Mouse (Mus musculus) heart, embryonic 14.5 days (tissue): ENCODE measurements around the gene Ccdc27. TPM values are rescaled to one million over a fixed set of nuclear protein-coding genes. Genes with fewer than 3 reads are reported as not detected.

ENCODE experiments used
- ATAC-seq: fragments of 200-750 bp; cut with Nextera tagmentation; 2 replicates; pipeline ENCODE4 v1.8.0; 2017; ENCODE audit warnings: low read depth, moderate TSS enrichment; ENCODE audit not compliant: insufficient number of reproducible peaks, insufficient read depth, low FRiP score
- H3K27ac ChIP-seq, 2 experiments: fragments of 200-500 bp in 1 of 2; fragments of 300-500 bp in 1 of 2; sonication (generic) in 1 of 2; replicated peaks in 1 of 2; 2 replicates each; pipeline ENCODE4 v1.5.1; 2012 to 2014; ENCODE audit warnings: low read depth in 2 of 2, low read length in 2 of 2, control low read depth in 1 of 2, mild to moderate bottlenecking in 1 of 2, mixed read lengths in 1 of 2; ENCODE audit not compliant: control insufficient read depth in 1 of 2, insufficient read depth in 1 of 2
- H3K27me3 ChIP-seq: fragments of 300-500 bp; sonication (generic); 2 replicates; pipeline ENCODE4 v1.6.1; 2014; ENCODE audit warnings: mild to moderate bottlenecking, low read length, control low read depth; ENCODE audit not compliant: control insufficient read depth, insufficient read depth
- H3K36me3 ChIP-seq: fragments of 300-500 bp; sonication (generic); 2 replicates; pipeline ENCODE4 v1.6.1; 2014; ENCODE audit warnings: mild to moderate bottlenecking, control low read depth, low read length, mixed read lengths; ENCODE audit not compliant: control insufficient read depth, insufficient read depth
- H3K4me1 ChIP-seq, 2 experiments: fragments of 200-500 bp in 1 of 2; fragments of 300-500 bp in 1 of 2; sonication (generic) in 1 of 2; 2 replicates each; pipeline ENCODE4 v1.6.1; 2012 to 2014; ENCODE audit warnings: low read length in 2 of 2, control low read depth in 1 of 2, mixed read lengths in 1 of 2; ENCODE audit not compliant: control insufficient read depth in 2 of 2, insufficient read depth in 2 of 2
- H3K4me2 ChIP-seq: fragments of 300-500 bp; sonication (generic); 2 replicates; pipeline ENCODE4 v1.6.1; 2014; ENCODE audit warnings: mild to moderate bottlenecking, low read length
- H3K4me3 ChIP-seq, 2 experiments: fragments of 200-500 bp in 1 of 2; fragments of 300-500 bp in 1 of 2; sonication (generic) in 1 of 2; 2 replicates each; pipeline ENCODE4 v1.5.1; 2012 to 2014; ENCODE audit warnings: low read length in 2 of 2, mild to moderate bottlenecking in 2 of 2, control low read depth in 1 of 2, low read depth in 1 of 2, moderate library complexity in 1 of 2; ENCODE audit not compliant: control insufficient read depth in 1 of 2, insufficient read depth in 1 of 2
- H3K9ac ChIP-seq: fragments of 300-500 bp; sonication (generic); 2 replicates; pipeline ENCODE4 v1.6.1; 2014; ENCODE audit warnings: mild to moderate bottlenecking, low read length
- H3K9me3 ChIP-seq: fragments of 300-500 bp; sonication (generic); 2 replicates; pipeline ENCODE4 v1.6.1; 2016; ENCODE audit warnings: low read length, control low read depth; ENCODE audit not compliant: control insufficient read depth
- WGBS: fragments of 180-500 bp; shearing (Covaris S2); extraction: QIAGEN DNeasy Blood & Tissue Kit; methylation state at CpG from one replicate; pipeline ENCODE4 v1.1.7; 2014; 5-methylcytosine and 5-hydroxymethylcytosine counted together
- polyA plus RNA-seq: library from polyadenylated mRNA; unstranded; fragments of >200 nt; fragmentation: Nextera tagmentation; extraction: Ambion mirVana; gene quantifications from 2 replicates; pipeline ENCODE4 v1.2.1, GENCODE M21; 2014

The Ccdc27 gene
- polyA plus RNA-seq, 1 experiment from 2014 or later, result not detected

- Histone ChIP-seq H3K9me3 (no peaks in the 10 kb centered on the region), H3K4me3 (no peak overlapping the region), H3K27me3 (peaks cover 41% of the 10 kb centered on the region), H3K36me3 (no peaks in the 10 kb centered on the region), H3K4me1 (no peaks in the 10 kb centered on the region), H3K4me2 (no peak overlapping the region), H3K9ac (no peak overlapping the region), H3K27ac (no peak overlapping the region)
- no peak for ATAC-seq
- WGBS, result 19% methylated on average over 13 of the region's 16 CpGs
Observed at GRCm38 (mm10) chr4:154071941-154072340, 29.5 kb upstream of the Ccdc27 start.

GRCm38 (mm10) chr4:154071521-154071920, 29.0 kb upstream of the Ccdc27 start:
- Histone ChIP-seq H3K36me3 (no peaks in the 10 kb centered on the region), H3K4me2 (no peak overlapping the region)
- 3% methylated on average over 15 of the region's 20 CpGs for WGBS

DNA sequence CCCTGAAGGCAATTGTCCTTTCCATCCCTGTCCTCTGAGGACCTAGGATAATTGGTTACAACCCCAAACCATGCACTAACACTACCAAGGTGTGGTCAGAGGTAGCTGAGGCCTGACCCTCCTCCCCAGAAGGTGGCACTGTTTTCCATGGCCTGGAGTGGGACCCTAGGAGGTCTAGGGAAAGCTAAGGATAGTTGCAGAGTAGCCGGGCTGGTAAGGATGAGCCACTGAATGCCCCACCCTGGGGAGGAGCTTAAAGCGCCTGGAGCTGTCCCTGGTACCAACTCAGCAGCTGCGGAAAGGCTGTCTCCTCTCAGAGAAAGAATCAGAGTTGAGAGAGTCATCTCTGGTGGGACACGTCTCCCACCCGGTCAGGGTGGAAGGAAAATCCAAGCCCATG, 28.4 kb upstream of the Ccdc27 start:
- no peaks in the 10 kb centered on the region for H3K9me3 ChIP-seq
- no peak overlapping the region for H3K4me3 ChIP-seq
- no peak overlapping the region for H3K4me2 ChIP-seq
- no peak for ATAC-seq
- H3K27me3 ChIP-seq, result peaks cover 45% of the 10 kb centered on the region
- no peak overlapping the region for H3K9ac ChIP-seq
- H3K36me3 ChIP-seq, result no peaks in the 10 kb centered on the region
- H3K27ac ChIP-seq, result no peak overlapping the region
- WGBS, result 3% methylated on average over 5 of the region's 5 CpGs
- no peaks in the 10 kb centered on the region for H3K4me1 ChIP-seq

More at GRCm38 (mm10) chr4:154071521-154071920, 29.0 kb upstream of the Ccdc27 start:
- Histone ChIP-seq H3K27ac (no peak overlapping the region), H3K4me3 (no peak overlapping the region), H3K9me3 (no peaks in the 10 kb centered on the region), H3K4me1 (no peaks in the 10 kb centered on the region), H3K9ac (no peak overlapping the region), H3K27me3 (peaks cover 41% of the 10 kb centered on the region)
- ATAC-seq, result no peak

DNA sequence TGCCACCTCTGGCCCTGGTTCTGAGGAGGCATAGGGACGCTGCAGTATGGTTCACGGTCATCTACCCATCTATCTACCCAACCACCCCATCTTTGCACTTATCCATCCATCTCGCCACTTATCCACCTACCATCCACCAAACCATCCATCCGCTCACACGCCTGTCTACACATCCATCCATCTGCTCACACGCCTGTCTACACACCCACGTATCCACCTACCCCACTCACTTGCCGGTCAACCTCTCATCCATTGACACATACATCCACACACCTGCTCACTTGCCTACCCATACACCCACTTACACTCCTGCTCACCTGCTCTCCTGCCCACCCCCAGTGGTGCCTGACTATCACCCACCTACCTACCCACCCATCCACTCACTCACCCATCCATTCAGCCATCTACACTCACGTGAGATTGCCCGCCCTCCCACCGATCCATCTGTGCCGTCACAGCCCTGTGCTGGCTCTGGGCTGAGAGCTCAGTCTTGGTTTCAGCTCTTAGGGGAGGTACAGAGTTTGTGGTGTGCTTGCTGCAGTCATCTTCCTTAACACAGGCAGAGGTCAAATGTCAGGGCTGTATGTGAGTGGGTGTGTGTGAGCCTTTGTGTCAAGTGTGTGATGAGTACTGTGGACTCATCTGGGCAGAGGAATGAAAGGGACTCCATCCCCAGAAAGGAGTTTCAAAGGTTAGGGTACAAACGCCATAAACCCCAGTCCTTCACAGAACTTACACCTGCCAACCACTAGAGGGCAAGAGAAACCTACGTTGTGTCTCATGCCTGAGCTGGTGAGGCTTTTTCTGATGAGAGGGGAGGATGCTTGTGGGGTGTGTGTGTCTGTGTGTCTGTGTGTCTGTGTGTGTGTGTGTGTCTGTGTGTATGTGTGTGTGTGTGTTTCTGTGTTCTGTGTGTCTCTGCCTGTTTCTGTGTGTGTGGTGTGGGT, 22.6 kb upstream of the Ccdc27 start:
- WGBS, result 55% methylated on average over 14 of the region's 14 CpGs
- Histone ChIP-seq H3K9me3 (no peaks in the 10 kb centered on the region), H3K9ac (no peak overlapping the region), H3K36me3 (no peaks in the 10 kb centered on the region), H3K27ac (no peak overlapping the region), H3K4me3 (no peak overlapping the region), H3K27me3 (peaks cover 12% of the 10 kb centered on the region; the same call in 1 of the 2 replicates), H3K4me2 (no peak overlapping the region), H3K4me1 (no peaks in the 10 kb centered on the region)
- 0 out of 2 replicates have a peak, but pooled peaks have one; percentile 37 for ATAC-seq

DNA sequence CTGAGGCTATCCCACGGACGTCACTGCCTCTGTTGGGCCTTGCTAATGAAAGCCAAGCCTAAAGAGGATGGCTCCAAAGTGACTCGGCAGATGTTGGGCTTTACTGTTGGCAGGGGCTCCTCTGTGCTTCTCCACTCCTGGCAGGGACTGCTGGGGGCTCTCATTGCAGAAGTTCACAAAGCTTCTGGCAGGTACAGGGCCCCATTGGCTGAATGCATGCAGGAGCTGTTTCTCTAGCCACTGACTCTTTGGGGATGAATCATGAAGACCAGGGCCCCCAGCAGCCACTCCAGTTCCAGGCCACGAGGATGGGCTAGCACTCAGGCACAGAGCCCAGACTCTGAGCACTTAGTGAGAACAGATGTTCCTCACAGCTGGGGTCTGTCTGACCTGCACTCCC, 15.2 kb upstream of the Ccdc27 start:
- Histone ChIP-seq H3K4me3 (no peak overlapping the region), H3K9me3 (no peaks in the 10 kb centered on the region), H3K36me3 (no peaks in the 10 kb centered on the region), H3K27ac (no peak overlapping the region), H3K9ac (no peak overlapping the region), H3K4me1 (no peaks in the 10 kb centered on the region), H3K4me2 (no peak overlapping the region), H3K27me3 (no peaks in the 10 kb centered on the region)
- no peak for ATAC-seq
- WGBS, result 53% methylated on average over 4 of the region's 4 CpGs

DNA sequence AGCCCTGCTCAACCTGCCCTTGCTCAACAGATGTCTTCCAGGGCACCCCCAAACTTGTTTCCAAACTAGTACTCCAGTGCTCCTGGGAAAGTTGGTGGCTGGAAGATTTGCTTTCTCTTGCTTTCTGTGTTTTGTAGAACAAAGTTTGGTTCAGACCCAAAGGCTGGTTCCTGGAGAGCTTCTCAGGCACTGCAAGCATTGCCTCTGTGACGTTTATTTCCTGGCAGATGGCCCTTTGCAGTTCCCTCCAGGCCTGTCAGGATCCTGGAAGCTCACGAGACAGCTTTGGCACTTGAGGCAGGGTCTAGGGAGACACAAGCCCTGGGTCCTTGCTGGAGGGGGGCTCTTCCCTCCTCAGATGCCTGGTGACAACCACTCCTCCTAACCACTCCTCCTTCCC, 14.2 kb upstream of the Ccdc27 start:
- H3K4me3 ChIP-seq, result no peak overlapping the region
- no peak overlapping the region for H3K27ac ChIP-seq
- H3K4me2 ChIP-seq, result no peak overlapping the region
- WGBS, result 25% methylated on average over 2 of the region's 2 CpGs
- H3K4me1 ChIP-seq, result no peaks in the 10 kb centered on the region
- H3K9ac ChIP-seq, result no peak overlapping the region
- H3K9me3 ChIP-seq, result no peaks in the 10 kb centered on the region
- ATAC-seq, result no peak
- H3K27me3 ChIP-seq, result no peaks in the 10 kb centered on the region
- no peaks in the 10 kb centered on the region for H3K36me3 ChIP-seq

DNA sequence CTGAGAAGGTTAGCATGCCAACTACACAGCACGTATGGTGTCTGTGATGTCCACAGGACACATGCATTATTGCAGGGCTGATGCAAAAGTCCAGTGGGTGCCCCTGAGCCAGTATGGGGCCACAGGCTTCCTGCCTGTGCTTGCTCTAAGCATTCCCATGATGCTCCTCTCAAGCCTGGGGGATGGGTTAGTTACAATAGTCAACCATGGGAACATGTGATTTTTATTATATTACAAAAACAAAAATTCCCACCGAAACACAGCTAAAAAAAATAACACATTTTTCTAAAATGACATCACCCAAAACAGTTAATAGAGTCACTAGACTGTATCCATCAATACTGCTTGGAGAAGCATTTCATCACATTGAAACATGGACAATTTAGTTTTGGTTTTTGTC, 13.6 kb upstream of the Ccdc27 start:
- no peak overlapping the region for H3K9ac ChIP-seq
- no peak overlapping the region for H3K4me2 ChIP-seq
- no peak overlapping the region for H3K4me3 ChIP-seq
- no peaks in the 10 kb centered on the region for H3K36me3 ChIP-seq
- ATAC-seq, result no peak
- no peaks in the 10 kb centered on the region for H3K27me3 ChIP-seq
- H3K4me1 ChIP-seq, result no peaks in the 10 kb centered on the region
- 60% methylated on average over 2 of the region's 2 CpGs for WGBS
- H3K9me3 ChIP-seq, result no peaks in the 10 kb centered on the region
- H3K27ac ChIP-seq, result no peak overlapping the region
